Mouse (Mus musculus) retina, adult 2 months (tissue): ENCODE data around the gene Qrfpr.

Source experiments
- DNase-seq: peaks from one replicate; pipeline ENCODE4 v3.0.0-alpha.2; 2012; ENCODE audit warnings: low read depth, low spot score

The Qrfpr gene

GRCm38 (mm10) chr3:36221743-36222682 lies at the start of gene Qrfpr:
Qrfpr (minus strand) TSS chr3:36222313.
- DNase-seq = no peak

- no peak for DNase-seq
These were observed 41.8 kb upstream of the Qrfpr start for GRCm38 (mm10) chr3:36263873-36264272.

GRCm38 (mm10) chr3:36263265-36263664 lies 41.2 kb upstream of the Qrfpr start:
- DNase-seq = no peak

GRCm38 (mm10) chr3:36250585-36250984 lies 28.5 kb upstream of the Qrfpr start:
- DNase-seq = no peak

DNA sequence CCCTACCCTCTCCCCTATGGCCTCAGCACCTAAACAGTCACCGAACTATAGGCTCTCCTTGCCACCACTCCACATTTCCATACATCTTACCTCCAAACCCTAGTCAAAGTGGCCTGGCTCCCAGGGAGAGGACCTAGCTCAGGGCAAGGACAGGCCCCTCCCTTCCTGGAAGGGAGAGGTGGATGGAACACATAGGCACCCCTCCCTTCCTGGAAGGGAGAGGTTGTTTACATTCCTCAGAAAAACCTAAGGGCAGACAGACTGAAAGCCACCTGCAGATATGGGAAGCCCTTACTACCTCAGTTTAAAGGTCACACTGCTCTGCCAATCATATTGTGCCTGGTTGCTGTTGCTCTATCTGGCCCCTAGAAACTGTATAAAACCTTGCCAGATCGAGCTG lies 26.3 kb upstream of the Qrfpr start:
- no peak for DNase-seq

DNA sequence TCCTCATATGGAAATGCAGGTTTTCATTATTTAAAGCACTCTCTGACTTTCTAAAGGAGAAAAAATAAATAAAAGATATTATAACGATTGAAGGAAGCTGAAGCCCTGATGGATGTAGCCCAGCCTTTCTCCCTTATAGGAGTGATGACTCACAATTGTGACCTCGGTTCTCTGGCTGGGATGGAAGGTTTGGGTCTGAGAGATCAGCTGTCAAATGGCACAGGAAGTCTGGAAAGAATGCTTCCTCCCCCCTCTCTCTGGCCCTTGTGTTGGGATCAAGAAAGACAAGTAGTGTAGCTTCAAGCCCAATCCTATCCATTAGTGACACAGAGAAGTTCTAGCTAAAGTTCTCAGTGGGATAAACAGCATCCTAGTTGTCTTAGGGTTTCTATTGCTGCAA lies 7.8 kb upstream of the Qrfpr start:
- DNase-seq = no peak

GRCm38 (mm10) chr3:36227246-36227645 lies 5.1 kb upstream of the Qrfpr start:
- DNase-seq = no peak

GRCm38 (mm10) chr3:36223361-36223760 lies 1.2 kb upstream of the Qrfpr start:
- DNase-seq = no peak

DNA sequence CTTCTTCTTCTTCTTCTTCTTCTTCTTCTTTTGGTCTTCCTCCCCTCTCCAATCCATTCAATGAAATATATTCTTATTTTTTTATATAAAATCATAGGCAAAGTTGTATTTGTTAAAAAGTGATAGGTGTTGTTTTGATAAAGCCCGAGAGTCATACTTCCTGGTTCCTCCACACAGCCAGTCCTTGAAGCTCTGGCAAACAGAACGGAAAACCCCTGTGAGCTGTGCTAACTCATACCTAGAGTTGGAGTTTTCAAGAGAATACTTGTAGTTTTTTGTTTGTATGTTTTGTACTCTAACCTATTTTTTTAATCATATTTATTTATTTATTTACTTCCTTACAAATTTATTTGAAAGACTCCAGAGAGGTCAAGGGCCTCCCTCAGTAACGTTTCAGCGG lies 9.4 kb downstream of the Qrfpr start:
- no peak for DNase-seq

GRCm38 (mm10) chr3:36210939-36211338 lies 11.2 kb downstream of the Qrfpr start:
- DNase-seq = no peak

GRCm38 (mm10) chr3:36209776-36210555 lies 12.1 kb downstream of the Qrfpr start:
- peak; percentile 28 for DNase-seq

GRCm38 (mm10) chr3:36207520-36208264 lies 14.4 kb downstream of the Qrfpr start:
- DNase-seq = no peak

DNA sequence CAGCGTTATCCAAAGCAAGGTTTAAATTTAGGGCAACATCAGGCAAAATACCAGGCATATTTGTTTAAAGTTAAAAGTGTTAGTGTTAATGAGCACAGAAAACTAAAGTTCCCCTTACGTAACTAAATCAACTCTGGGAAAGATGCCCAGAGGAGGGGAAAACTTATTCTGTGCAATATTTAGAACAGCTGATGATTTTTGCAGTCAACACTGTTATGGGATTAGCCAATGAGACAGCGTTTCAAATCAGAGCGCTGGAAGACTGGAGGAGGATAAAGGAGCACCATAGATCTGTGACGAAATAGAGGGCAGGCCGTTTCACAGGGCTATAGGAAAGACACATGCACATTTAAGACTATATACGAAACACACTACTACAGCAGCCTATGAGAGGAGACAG lies 19.2 kb downstream of the Qrfpr start:
- DNase-seq = no peak

DNA sequence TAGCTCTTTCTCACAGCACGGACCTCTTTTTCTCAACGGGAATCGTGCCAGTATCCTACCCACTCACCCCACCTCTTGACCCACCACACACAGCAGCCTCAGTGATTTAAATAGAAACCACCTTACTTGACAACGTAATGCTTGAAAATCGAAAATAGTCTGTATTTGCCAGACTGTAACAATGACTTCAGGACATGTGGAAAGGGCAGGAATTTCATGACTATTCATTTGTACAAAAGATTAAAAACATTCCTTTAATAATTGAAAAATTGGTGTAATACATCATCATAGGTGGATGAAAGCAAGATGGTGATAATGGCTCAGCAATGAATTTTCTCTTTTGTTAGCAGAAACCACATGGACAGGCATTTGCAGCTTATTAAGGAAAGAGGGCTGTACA lies 21.0 kb downstream of the Qrfpr start:
- DNase-seq = no peak

DNA sequence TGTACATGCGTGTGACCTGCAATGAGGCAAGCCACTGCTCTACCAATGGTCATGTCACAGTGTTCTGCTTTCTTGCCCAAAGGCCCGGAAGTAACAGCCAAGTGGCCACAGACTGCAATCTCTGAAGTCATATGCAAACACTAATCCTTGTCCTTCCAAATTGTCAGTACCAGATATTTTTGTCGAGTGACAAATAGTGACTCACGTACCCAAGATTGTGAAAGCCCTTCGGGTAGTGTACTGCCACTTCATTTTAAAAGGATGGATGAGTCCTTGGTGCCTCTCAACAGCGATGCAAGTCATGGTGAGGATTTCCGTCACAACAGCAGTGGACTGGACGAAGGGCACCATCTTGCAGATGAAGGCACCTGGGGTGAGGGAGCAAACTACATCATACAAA lies 32.9 kb downstream of the Qrfpr start:
- no peak for DNase-seq

DNA sequence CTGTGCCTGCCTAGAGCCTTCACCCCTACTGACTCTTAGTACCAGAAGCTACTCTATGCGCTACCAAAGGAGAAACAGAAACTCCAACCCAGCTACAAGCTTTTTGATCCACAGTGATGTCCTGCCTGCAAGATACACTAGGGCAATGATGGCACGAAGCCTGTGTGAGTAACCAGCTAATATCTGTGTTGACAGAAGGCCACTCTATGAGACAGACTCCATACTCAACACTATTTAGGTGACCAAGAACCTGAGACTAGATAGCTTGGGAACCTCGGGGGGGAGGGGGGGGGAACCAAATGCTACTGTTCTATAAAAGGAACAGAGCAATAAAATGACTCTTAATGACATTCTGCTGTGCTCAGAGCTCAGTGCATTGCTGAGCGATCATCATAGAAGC lies 35.6 kb downstream of the Qrfpr start:
- DNase-seq = no peak

GRCm38 (mm10) chr3:36181519-36181918 lies 40.6 kb downstream of the Qrfpr start:
- peak; percentile 30 for DNase-seq

DNA sequence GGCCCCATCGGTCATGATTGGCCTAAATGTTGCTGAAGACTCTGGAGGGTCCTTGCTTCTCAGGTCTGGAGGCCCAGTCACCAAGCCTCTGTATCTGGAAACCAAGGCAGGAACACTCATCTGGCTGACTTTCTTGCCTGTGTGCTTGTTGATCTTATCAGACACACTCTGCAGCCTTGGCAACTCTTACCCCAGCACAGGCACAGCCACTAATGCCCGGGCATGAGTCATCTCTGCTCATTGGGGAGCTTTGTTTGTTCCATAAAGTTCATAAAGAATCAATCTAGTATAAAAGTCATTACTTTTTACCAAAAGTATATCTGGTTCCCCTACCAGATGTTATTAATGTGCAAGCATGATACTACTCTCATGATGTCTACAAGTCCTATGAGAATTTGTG lies 48.4 kb downstream of the Qrfpr start:
- no peak for DNase-seq

DNA sequence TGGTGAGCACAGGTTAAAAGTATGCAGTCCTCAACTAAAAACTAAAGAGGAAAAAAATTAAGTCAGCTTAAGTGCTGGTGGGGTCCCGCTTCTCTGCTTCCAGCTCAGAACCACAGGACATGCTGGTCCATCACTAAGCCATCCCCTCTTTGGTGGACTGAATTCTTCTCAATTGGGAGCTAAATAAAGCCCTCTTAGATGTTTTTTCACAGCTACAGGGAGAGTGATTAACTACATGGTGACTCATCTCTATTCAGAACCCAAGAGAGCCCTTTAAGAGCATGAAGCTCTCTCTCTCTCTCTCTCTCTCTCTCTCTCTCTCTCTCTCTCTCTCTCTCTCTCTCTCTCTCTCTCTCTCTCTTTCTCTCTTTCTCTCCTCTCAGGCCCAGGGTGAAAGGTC lies 50.8 kb downstream of the Qrfpr start:
- DNase-seq = no peak

DNA sequence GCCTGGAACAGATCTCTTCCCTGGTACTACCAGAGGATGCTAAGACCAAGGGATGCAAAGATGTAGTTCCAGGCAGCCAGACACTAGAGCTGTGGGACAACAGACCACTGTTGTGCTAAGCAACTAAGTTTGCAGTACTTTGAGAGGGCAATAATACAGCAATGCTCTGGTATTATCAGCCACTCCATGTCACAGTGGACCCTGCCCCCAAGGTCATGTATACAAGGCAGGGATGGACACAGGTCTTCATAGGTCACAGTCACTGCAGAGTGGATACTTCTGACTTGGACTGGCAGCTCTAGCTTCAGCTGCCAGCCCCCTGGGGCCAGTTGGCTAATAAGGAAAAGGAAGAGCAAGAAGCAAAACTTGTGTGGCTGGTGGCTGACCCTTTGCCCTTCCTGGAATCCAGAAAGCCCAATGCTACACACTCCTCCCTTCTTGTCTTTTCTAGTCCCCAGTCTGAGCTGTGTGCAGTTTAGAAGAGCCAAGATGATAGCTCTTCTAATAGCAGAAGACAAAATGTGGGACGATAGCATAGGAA lies 51.4 kb downstream of the Qrfpr start:
- no peak for DNase-seq

DNA sequence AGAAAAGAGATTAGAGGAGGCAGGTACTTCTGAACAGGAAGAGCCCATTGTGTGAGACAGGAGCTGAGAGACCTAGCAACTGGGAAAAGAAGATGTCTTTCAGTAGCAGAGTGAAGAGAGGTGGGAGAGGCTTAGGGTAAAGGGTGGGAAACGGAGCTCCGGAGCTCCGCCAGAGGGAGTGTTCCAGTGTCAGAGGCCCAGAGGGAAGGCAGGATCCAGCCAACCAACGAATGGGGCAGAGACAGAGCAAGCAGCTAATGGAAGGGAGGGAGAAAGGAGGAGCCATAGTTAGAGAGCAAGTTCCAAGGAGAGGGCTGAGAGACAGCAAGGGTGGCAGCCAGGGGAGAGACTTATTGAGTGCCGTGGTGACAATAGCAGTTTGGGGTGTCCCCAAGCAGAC lies 66.8 kb downstream of the Qrfpr start:
- DNase-seq = no peak
